Mouse (Mus musculus): ENCODE data around the gene Helz2.

GRCm38 (mm10) chr2:181286629-181287337 is 45.0 kb upstream of the Helz2 start:
- TF ChIP-seq POLR2A (IDR thresholded peaks at IDR 0.05; ENCODE audit: insufficient read length, low read depth) (no peak), USF1 (IDR thresholded peaks at IDR 0.05; ENCODE audit: low read depth) (no peak), MAX (IDR thresholded peaks at IDR 0.05; ENCODE audit: low read depth) (no peak), SRF (IDR thresholded peaks at IDR 0.05; ENCODE audit: control insufficient read depth, insufficient read length, low read depth) (no peak), MYOD1 (IDR thresholded peaks at IDR 0.05; ENCODE audit: control insufficient read depth in 1 of 3, insufficient read length in 2 of 3, low read depth in 2 of 3) (no peak), TCF3 (IDR thresholded peaks at IDR 0.05; ENCODE audit: insufficient read length, low read depth) (no peak), REST (IDR thresholded peaks at IDR 0.05; ENCODE audit: insufficient read depth, insufficient read length) (no peak)
